Mouse (Mus musculus): ENCODE measurements around the gene Igf2bp3. TPM values are rescaled to one million over a fixed set of nuclear protein-coding genes. Genes with fewer than 3 reads are reported as not detected.

Gene Igf2bp3
- polyA plus RNA-seq, 1 experiment from 2014 or later, result 18.8 TPM

DNA sequence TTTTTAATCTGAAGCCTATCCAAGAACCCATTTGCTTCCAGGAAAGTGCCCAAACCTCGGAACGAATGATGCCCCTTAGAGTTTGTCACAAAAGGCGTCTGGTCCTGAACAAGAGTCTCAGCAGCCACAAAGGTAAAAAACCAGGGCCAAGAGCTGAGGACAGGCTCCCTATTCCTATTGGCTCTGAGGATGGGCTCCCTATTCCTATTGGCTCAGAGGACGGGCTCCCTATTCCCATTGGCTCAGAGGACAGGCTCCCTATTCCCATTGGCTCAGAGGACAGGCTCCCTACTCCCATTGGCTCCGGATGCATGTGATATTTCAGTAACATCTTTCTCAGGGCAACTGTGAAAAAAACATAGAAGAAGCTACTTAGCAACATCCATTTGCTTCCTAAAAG lies 5.8 kb downstream of the Igf2bp3 start:
- Histone ChIP-seq H3K27me3 (replicated peaks) (no peaks in the 10 kb centered on the region), H3K36me3 (peaks cover 4% of the 10 kb centered on the region; the same call in 1 of the 2 replicates), H3K9me3 (replicated peaks) (no peaks in the 10 kb centered on the region), H3K4me1 (peaks cover 49% of the 10 kb centered on the region), H3K4me2 (no peak overlapping the region; the same call in 1 of the 2 replicates), H3K9ac (replicated peaks) (no peak overlapping the region), H3K4me3 (replicated peaks) (no peak overlapping the region), H3K27ac (replicated peaks) (no peak overlapping the region)
- 81% methylated on average over 5 of the region's 5 CpGs for WGBS
- ATAC-seq (ENCODE audit: low FRiP score), result peak; percentile 43; the same call in 1 of the 2 replicates

DNA sequence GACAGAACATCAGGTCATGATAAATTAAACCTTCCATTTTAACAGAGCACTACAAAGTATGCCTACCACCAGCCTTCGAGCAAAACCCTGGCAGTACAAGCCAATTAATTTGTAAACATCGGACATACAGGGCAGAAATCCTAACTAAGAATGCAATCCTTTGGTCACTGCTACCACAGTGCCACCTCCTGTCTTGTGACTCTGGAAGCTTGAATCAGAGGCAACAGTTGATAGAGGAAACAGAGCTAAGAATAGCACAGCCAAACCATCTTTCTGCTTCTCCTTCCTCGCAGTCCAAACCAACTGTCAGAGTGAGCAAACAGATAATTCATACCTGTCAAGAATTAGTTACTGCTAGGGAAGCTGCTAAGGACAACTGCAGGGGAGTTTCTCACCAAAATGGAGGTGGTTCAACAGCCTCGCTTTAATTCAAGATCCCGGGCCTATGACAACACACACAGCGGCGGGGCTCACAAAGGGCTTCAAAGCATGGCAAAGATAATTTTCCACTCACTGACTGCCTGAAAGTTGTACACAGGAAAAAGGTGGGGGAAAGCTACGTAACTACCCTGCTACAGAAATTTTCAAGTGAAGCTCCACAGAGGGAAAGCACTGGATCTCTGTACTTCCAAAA lies 6.3 kb downstream of the Igf2bp3 start:
- 70% methylated on average over 8 of the region's 8 CpGs for WGBS
- H3K27ac ChIP-seq (replicated peaks), result no peak overlapping the region
- no peak for ATAC-seq (ENCODE audit: low FRiP score)
- no peaks in the 10 kb centered on the region for H3K9me3 ChIP-seq (replicated peaks)
- no peak overlapping the region for H3K9ac ChIP-seq (replicated peaks)
- no peaks in the 10 kb centered on the region for H3K27me3 ChIP-seq (replicated peaks)
- H3K36me3 ChIP-seq, result peaks cover 5% of the 10 kb centered on the region; the same call in 1 of the 2 replicates
- H3K4me2 ChIP-seq, result peak overlapping the region; percentile 4; the same call in 1 of the 2 replicates
- peaks cover 46% of the 10 kb centered on the region for H3K4me1 ChIP-seq
- no peak overlapping the region for H3K4me3 ChIP-seq (replicated peaks)

DNA sequence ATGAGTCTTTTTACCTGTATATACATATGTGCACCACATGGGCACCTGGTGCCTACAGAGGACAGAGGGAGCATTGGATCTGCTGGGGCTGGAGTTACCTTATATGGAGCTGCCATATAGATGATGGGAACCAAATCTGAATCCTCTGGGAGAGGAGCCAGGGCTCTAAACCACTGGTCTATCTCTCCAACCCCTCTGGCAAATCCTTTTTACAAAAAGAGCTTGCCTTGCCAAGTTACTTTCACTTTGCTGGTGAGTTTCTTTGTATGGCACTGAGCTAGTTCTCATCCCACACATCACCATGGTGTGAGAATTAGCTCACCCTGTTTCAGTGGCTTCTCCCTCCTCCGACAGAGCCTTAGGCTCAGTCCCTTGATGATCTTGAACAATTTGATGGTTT lies 8.3 kb downstream of the Igf2bp3 start:
- peaks cover 29% of the 10 kb centered on the region for H3K4me1 ChIP-seq
- H3K27me3 ChIP-seq (replicated peaks), result no peaks in the 10 kb centered on the region
- H3K9ac ChIP-seq (replicated peaks), result no peak overlapping the region
- ATAC-seq (ENCODE audit: low FRiP score), result no peak
- H3K36me3 ChIP-seq, result peaks cover 5% of the 10 kb centered on the region; the same call in 1 of the 2 replicates
- 78% methylated on average over 1 of the region's 1 CpGs for WGBS
- H3K4me3 ChIP-seq (replicated peaks), result no peak overlapping the region
- H3K9me3 ChIP-seq (replicated peaks), result no peaks in the 10 kb centered on the region
- H3K4me2 ChIP-seq, result no peak overlapping the region
- H3K27ac ChIP-seq (replicated peaks), result no peak overlapping the region

DNA sequence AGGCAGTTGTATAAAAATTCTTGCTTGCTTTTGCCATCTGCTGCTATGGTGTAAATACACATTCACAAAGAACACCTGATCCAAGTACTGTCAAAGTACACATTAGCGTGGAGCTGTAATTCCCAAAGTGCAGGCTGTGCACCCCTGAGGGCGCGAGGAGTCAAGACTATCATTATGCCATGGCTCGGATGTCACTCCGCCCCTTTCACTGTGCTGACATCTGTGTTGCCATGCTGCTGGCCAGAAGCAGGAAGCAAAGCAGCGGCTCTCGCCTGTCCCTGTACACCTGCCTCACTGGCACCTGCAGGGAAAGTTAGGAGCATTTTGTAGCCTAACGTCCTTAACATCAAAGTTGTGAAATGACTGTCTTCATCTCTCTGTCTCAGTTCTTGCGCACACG lies 19.6 kb downstream of the Igf2bp3 start:
- H3K4me1 ChIP-seq, result peaks cover 7% of the 10 kb centered on the region; the same call in 1 of the 2 replicates
- no peak overlapping the region for H3K9ac ChIP-seq (replicated peaks)
- no peak overlapping the region for H3K4me3 ChIP-seq (replicated peaks)
- no peak overlapping the region for H3K4me2 ChIP-seq
- no peak overlapping the region for H3K27ac ChIP-seq (replicated peaks)
- no peaks in the 10 kb centered on the region for H3K9me3 ChIP-seq (replicated peaks)
- no peaks in the 10 kb centered on the region for H3K27me3 ChIP-seq (replicated peaks)
- WGBS, result 64% methylated on average over 10 of the region's 10 CpGs
- ATAC-seq (ENCODE audit: low FRiP score), result no peak
- 0 out of 2 replicates have a peak, but pooled peaks cover 4% of the 10 kb centered on the region for H3K36me3 ChIP-seq

DNA sequence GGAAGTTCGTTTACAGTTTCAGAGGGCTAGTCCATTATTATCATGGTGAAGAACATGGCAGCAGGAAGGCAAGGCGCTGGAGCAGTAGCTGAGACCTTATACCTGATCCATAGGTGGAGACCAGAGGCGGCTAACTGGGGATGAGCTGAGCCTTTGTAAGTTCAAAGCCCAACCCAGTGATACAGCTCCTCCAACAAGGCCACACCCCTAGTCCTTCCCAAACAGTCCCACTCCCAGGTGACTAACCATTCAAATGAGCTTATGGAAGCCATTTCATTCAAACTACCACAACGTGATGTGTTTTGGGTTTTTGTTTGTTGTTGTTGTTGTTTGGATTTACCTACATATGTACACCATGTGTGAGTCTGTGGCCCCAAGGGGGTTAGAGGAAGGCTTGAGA lies 20.2 kb downstream of the Igf2bp3 start:
- Histone ChIP-seq H3K4me3 (replicated peaks) (no peak overlapping the region), H3K9me3 (replicated peaks) (no peaks in the 10 kb centered on the region), H3K27ac (replicated peaks) (no peak overlapping the region), H3K4me2 (no peak overlapping the region), H3K9ac (replicated peaks) (no peak overlapping the region), H3K27me3 (replicated peaks) (no peaks in the 10 kb centered on the region), H3K36me3 (0 out of 2 replicates have a peak, but pooled peaks cover 4% of the 10 kb centered on the region), H3K4me1 (peaks cover 7% of the 10 kb centered on the region; the same call in 1 of the 2 replicates)
- ATAC-seq (ENCODE audit: low FRiP score), result no peak
- 95% methylated on average over 4 of the region's 4 CpGs for WGBS

DNA sequence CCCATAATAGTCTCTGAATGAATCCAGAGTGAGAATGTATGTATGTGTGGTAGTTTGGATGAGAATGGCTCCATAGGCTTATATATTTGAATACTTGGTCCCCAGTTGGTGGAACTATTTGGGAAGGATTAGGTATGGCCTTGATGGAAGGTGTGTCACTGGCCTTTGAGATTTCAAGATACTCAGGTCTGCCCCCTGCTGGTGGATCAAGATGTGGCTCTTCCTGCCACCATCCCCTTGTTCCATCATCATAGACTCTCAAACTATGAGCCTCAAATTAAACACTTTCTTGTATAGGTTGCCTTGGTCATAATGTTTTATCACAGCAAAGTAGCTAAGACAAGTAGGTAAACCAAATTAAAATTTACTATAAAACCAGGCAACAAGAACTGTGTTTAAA lies 25.4 kb downstream of the Igf2bp3 start:
- Histone ChIP-seq H3K27me3 (replicated peaks) (no peaks in the 10 kb centered on the region), H3K27ac (replicated peaks) (no peak overlapping the region), H3K4me1 (no peaks in the 10 kb centered on the region), H3K4me3 (replicated peaks) (no peak overlapping the region), H3K4me2 (no peak overlapping the region), H3K9me3 (replicated peaks) (no peaks in the 10 kb centered on the region), H3K36me3 (0 out of 2 replicates have a peak, but pooled peaks cover 4% of the 10 kb centered on the region), H3K9ac (replicated peaks) (no peak overlapping the region)
- ATAC-seq (ENCODE audit: low FRiP score), result no peak

DNA sequence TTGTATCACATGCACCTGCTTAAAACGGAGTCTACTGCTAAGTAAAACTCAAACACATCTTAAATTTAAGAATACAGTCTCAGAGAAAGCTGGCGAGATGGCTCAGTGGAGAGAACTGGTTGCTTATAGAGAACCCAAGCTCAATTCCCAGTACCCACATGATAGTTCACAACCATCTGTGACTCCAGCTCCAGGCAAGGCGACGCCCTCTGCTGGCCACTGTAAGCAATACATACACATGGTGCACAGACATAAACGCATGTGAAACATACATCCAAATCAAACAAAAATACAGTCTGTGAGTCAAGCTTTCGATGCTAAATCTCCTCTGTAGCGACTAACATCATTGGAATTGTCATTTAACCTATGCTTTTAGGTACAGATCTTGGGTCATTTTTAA lies 27.5 kb downstream of the Igf2bp3 start:
- no peaks in the 10 kb centered on the region for H3K9me3 ChIP-seq (replicated peaks)
- H3K4me1 ChIP-seq, result no peaks in the 10 kb centered on the region
- no peaks in the 10 kb centered on the region for H3K27me3 ChIP-seq (replicated peaks)
- H3K9ac ChIP-seq (replicated peaks), result no peak overlapping the region
- 90% methylated on average over 7 of the region's 7 CpGs for WGBS
- no peak overlapping the region for H3K27ac ChIP-seq (replicated peaks)
- ATAC-seq (ENCODE audit: low FRiP score), result no peak
- H3K36me3 ChIP-seq, result 0 out of 2 replicates have a peak, but pooled peaks cover 4% of the 10 kb centered on the region
- no peak overlapping the region for H3K4me2 ChIP-seq
- H3K4me3 ChIP-seq (replicated peaks), result no peak overlapping the region

DNA sequence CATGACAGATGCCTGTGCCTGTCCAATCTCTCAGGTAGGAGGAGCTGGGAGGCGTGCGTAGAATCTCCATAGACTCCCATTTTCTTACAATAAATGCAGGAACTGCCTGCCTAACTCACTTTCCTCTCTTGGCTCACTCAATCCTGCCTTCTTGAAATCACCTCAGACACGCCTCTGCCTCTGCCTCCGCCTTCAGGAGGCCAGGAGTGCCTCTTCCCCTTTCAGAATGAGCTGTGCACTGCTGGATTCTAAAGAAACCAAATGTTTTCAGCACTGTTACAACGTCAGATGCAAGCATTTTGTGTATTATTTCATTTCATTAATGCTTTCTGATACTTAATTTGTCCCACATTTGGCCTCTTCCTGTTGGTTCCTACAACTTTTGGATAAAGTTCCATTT lies 38.7 kb downstream of the Igf2bp3 start:
- ATAC-seq (ENCODE audit: low FRiP score), result no peak
- Histone ChIP-seq H3K4me3 (replicated peaks) (no peak overlapping the region), H3K9ac (replicated peaks) (no peak overlapping the region), H3K4me1 (no peaks in the 10 kb centered on the region), H3K27ac (replicated peaks) (no peak overlapping the region), H3K4me2 (no peak overlapping the region), H3K9me3 (replicated peaks) (no peaks in the 10 kb centered on the region), H3K27me3 (replicated peaks) (no peaks in the 10 kb centered on the region), H3K36me3 (no peaks in the 10 kb centered on the region)
- WGBS, result 87% methylated on average over 5 of the region's 5 CpGs

DNA sequence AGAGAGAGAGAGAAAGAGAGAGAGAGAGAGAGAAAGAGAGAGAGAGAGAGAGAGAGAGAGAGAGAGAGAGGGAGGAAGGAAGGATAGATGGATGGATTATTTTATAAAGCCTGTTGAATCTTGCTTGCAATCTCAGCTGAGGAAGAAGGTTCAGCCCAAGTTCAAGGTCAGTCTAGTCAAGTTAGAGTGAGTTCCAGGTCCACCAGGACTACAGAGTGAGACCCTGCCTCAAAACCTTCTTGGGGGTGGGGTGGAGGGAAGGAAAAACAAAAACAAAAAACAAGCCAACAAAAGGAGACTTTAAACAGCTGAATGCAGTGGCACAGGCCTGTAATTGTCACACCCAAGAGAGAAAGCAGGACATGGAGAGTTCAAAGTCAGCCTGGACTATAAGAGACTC lies 40.1 kb downstream of the Igf2bp3 start:
- H3K36me3 ChIP-seq, result no peaks in the 10 kb centered on the region
- H3K27ac ChIP-seq (replicated peaks), result no peak overlapping the region
- H3K9ac ChIP-seq (replicated peaks), result no peak overlapping the region
- no peaks in the 10 kb centered on the region for H3K4me1 ChIP-seq
- no peaks in the 10 kb centered on the region for H3K9me3 ChIP-seq (replicated peaks)
- no peak overlapping the region for H3K4me3 ChIP-seq (replicated peaks)
- H3K4me2 ChIP-seq, result no peak overlapping the region
- no peak for ATAC-seq (ENCODE audit: low FRiP score)
- no peaks in the 10 kb centered on the region for H3K27me3 ChIP-seq (replicated peaks)

DNA sequence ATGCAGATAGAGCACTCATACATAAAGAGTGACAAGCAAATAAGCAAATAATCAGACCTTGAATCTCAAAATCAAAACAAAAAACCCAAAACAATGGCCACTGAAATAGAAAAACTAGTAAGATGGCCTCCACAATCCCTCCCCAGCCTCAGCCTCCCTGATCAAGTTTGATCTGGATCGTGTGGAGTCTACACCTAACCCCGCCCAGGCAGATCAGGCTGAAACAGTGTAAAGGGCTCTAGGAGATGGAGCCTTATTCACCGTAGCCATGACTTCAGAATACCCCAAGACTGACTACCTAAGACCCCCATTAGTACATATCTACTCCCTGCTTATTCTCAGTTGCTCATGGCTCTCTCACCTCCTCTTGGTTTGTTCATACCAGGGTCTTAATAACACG lies 41.1 kb downstream of the Igf2bp3 start:
- Histone ChIP-seq H3K36me3 (no peaks in the 10 kb centered on the region), H3K9ac (replicated peaks) (no peak overlapping the region), H3K4me2 (no peak overlapping the region), H3K27me3 (replicated peaks) (no peaks in the 10 kb centered on the region), H3K27ac (replicated peaks) (no peak overlapping the region), H3K4me3 (replicated peaks) (no peak overlapping the region), H3K4me1 (0 out of 2 replicates have a peak, but pooled peaks cover 4% of the 10 kb centered on the region), H3K9me3 (replicated peaks) (no peaks in the 10 kb centered on the region)
- no peak for ATAC-seq (ENCODE audit: low FRiP score)
- WGBS, result 74% methylated on average over 4 of the region's 4 CpGs

DNA sequence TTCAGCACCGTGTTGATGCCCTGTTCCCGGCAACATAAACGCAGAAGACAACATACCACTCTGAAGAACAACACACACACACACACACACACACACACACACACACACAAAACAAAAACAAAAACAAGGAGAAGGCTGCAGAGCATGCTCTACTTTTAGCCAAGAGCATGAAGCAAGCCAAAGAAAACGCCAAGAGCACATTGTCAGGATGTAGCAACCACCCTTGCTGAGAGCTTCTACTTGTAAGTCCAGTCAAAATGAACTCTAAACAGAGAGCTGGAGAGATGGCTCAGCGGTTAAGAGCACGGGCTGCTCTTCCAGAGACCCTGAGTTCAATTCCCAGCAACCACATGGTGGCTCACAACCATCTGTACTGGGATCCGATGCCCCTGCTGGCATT lies 41.5 kb downstream of the Igf2bp3 start:
- Histone ChIP-seq H3K4me1 (0 out of 2 replicates have a peak, but pooled peaks cover 7% of the 10 kb centered on the region), H3K9me3 (replicated peaks) (no peaks in the 10 kb centered on the region), H3K36me3 (no peaks in the 10 kb centered on the region), H3K27me3 (replicated peaks) (no peaks in the 10 kb centered on the region), H3K9ac (replicated peaks) (no peak overlapping the region), H3K4me3 (replicated peaks) (no peak overlapping the region), H3K27ac (replicated peaks) (no peak overlapping the region), H3K4me2 (no peak overlapping the region)
- WGBS, result 94% methylated on average over 7 of the region's 7 CpGs
- no peak for ATAC-seq (ENCODE audit: low FRiP score)

DNA sequence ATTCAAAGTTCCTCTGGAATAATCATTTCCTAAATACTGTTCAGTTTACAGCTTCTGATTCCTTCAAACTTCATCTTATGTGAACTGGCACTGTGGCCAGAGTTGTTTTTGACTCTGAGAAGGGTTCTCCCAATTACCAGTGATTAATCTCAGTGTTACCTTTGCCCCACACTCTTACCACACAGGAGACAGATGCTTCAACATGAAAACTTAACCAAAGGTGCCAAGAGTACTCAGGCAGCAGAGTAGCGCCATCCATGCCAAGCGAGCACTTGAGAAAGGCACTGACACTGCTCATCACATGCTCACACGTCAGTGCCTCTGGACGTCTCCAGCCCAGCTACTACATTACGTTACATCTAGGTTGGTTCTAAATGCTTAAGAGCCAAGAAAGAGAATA lies 43.5 kb downstream of the Igf2bp3 start:
- Histone ChIP-seq H3K27ac (replicated peaks) (no peak overlapping the region), H3K9me3 (replicated peaks) (no peaks in the 10 kb centered on the region), H3K36me3 (no peaks in the 10 kb centered on the region), H3K4me1 (0 out of 2 replicates have a peak, but pooled peaks cover 7% of the 10 kb centered on the region), H3K27me3 (replicated peaks) (no peaks in the 10 kb centered on the region), H3K9ac (replicated peaks) (no peak overlapping the region), H3K4me2 (no peak overlapping the region), H3K4me3 (replicated peaks) (no peak overlapping the region)
- ATAC-seq (ENCODE audit: low FRiP score), result no peak
- 85% methylated on average over 5 of the region's 5 CpGs for WGBS

Measured in neural tube, embryonic 15.5 days (tissue).